Mouse (Mus musculus): ENCODE data around the gene Epgn.

DNA sequence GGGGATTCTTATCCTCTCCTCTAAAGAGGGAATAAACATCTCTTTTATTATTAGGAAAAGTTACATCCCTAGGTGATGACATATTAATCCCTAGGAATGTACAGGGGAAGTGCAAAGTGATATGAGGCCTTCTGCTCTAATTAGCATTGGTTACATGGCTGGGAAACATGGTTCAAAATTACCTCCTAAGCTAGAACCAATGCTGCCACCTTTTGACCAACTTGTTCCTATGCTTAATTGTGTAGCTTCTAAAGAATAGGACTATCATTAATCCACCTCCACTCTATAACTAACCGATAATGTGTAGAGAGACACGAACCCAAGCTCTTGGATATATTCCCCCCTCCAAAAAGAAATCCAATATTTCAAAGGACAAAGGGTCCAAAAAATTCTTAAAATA, 3.4 kb downstream of the Epgn start:
- no peak for TF ChIP-seq CTCF (IDR thresholded peaks at IDR 0.05; ENCODE audit: insufficient read depth, low read depth, low read length)
- TF ChIP-seq POLR2A (IDR thresholded peaks at IDR 0.05; ENCODE audit: insufficient read depth, low read depth, low read length) = no peak
